Mouse (Mus musculus) lung, embryonic 14.5 days (tissue): ENCODE data around the gene Gstt3. TPM values are rescaled to one million over a fixed set of nuclear protein-coding genes. Genes with fewer than 3 reads are reported as not detected.

ENCODE experiments used
- ATAC-seq: fragments of 200-750 bp; cut with Nextera tagmentation; 2 replicates; pipeline ENCODE4 v1.8.0; 2017; ENCODE audit warnings: mild to moderate bottlenecking, moderate TSS enrichment, moderate library complexity; ENCODE audit not compliant: insufficient read depth
- DNase-seq: peaks from one replicate; pipeline ENCODE4 v3.0.0-alpha.2; 2015
- H3K27ac ChIP-seq: fragments of 300-500 bp; sonication (generic); 2 replicates; pipeline ENCODE4 v1.5.1; 2014; ENCODE audit warnings: low read depth, mild to moderate bottlenecking, moderate library complexity
- H3K27me3 ChIP-seq: fragments of 300-500 bp; sonication (generic); 2 replicates; pipeline ENCODE4 v1.6.1; 2014; ENCODE audit warnings: low read length, control low read depth; ENCODE audit not compliant: insufficient read depth
- H3K36me3 ChIP-seq: fragments of 300-500 bp; sonication (generic); 2 replicates; pipeline ENCODE4 v1.6.1; 2014; ENCODE audit warnings: control low read depth; ENCODE audit not compliant: insufficient read depth
- H3K4me1 ChIP-seq: fragments of 300-500 bp; sonication (generic); 2 replicates; pipeline ENCODE4 v1.6.1; 2014; ENCODE audit warnings: antibody characterized with exemption, control low read depth; ENCODE audit not compliant: insufficient read depth
- H3K4me2 ChIP-seq: fragments of 300-500 bp; sonication (generic); 2 replicates; pipeline ENCODE4 v1.6.1; 2014; ENCODE audit warnings: mild to moderate bottlenecking
- H3K4me3 ChIP-seq: fragments of 300-500 bp; sonication (generic); 2 replicates; pipeline ENCODE4 v1.5.1; 2014; ENCODE audit warnings: low read depth, low read length
- H3K9ac ChIP-seq: fragments of 300-500 bp; sonication (generic); 2 replicates; pipeline ENCODE4 v1.6.1; 2014
- H3K9me3 ChIP-seq: fragments of 300-500 bp; sonication (generic); 2 replicates; pipeline ENCODE4 v1.6.1; 2016; ENCODE audit warnings: low read depth, low read length, control low read depth
- CTCF ChIP-seq: IDR thresholded peaks from 2 replicates; pipeline ENCODE4 v1.5.1; 2016; ENCODE audit warnings: antibody characterized with exemption, low read depth
- WGBS: fragments of 180-500 bp; shearing (Covaris S2); extraction: QIAGEN DNeasy Blood & Tissue Kit; methylation state at CpG from one replicate; pipeline ENCODE4 v1.1.7; 2014; 5-methylcytosine and 5-hydroxymethylcytosine counted together
- polyA plus RNA-seq: library from polyadenylated mRNA; unstranded; fragments of >200 nt; fragmentation: Nextera tagmentation; extraction: Ambion mirVana; gene quantifications from 2 replicates; pipeline ENCODE4 v1.2.1, GENCODE M21; 2014

Gstt3 gene
- polyA plus RNA-seq, 1 experiment from 2014 or later, result 19.8 TPM

GRCm38 (mm10) chr10:75822443-75822842, 41.2 kb upstream of the Gstt3 start, which contains the start of gene Gstt4:
Gstt4 (minus strand) TSS chr10:75822543.
- TF ChIP-seq CTCF, result no peak
- WGBS, result 83% methylated on average over 2 of the region's 2 CpGs

GRCm38 (mm10) chr10:75819882-75820281, 38.7 kb upstream of the Gstt3 start:
- Histone ChIP-seq H3K9me3 (no peaks in the 10 kb centered on the region), H3K27ac (no peak overlapping the region), H3K9ac (no peak overlapping the region), H3K4me2 (no peak overlapping the region), H3K27me3 (no peaks in the 10 kb centered on the region), H3K36me3 (no peaks in the 10 kb centered on the region), H3K4me3 (no peak overlapping the region), H3K4me1 (no peaks in the 10 kb centered on the region)
- no peak for TF ChIP-seq CTCF
- no peak for DNase-seq
- no peak for ATAC-seq
- WGBS, result 81% methylated on average over 5 of the region's 5 CpGs

More at GRCm38 (mm10) chr10:75822443-75822842, 41.2 kb upstream of the Gstt3 start, which contains the start of gene Gstt4:
- no peak for ATAC-seq
- Histone ChIP-seq H3K4me2 (no peak within 1 kb of the TSS), H3K9ac (no peak within 1 kb of the TSS), H3K9me3 (no peaks in the 10 kb centered on the region), H3K27ac (no peak within 1 kb of the TSS), H3K4me1 (no peaks in the 10 kb centered on the region), H3K27me3 (no peaks in the 10 kb centered on the region), H3K4me3 (no peak within 1 kb of the TSS), H3K36me3 (no peaks in the 10 kb centered on the region)
- DNase-seq, result no peak

GRCm38 (mm10) chr10:75818641-75819040, 37.4 kb upstream of the Gstt3 start:
- WGBS, result 56% methylated on average over 10 of the region's 10 CpGs
- DNase-seq, result no peak

GRCm38 (mm10) chr10:75804217-75804616, 23.0 kb upstream of the Gstt3 start:
- no peaks in the 10 kb centered on the region for H3K4me1 ChIP-seq
- no peaks in the 10 kb centered on the region for H3K27me3 ChIP-seq
- no peak overlapping the region for H3K9ac ChIP-seq
- H3K4me3 ChIP-seq, result no peak overlapping the region
- ATAC-seq (no peak), DNase-seq (no peak)
- no peaks in the 10 kb centered on the region for H3K9me3 ChIP-seq
- H3K27ac ChIP-seq, result no peak overlapping the region
- WGBS, result 53% methylated on average over 2 of the region's 2 CpGs
- H3K36me3 ChIP-seq, result no peaks in the 10 kb centered on the region
- H3K4me2 ChIP-seq, result no peak overlapping the region
- no peak for TF ChIP-seq CTCF

More at GRCm38 (mm10) chr10:75818641-75819040, 37.4 kb upstream of the Gstt3 start:
- H3K4me3 ChIP-seq, result no peak overlapping the region
- no peak overlapping the region for H3K27ac ChIP-seq
- ATAC-seq, result no peak
- H3K27me3 ChIP-seq, result no peaks in the 10 kb centered on the region
- peak; percentile 18; the same call in 1 of the 2 replicates for TF ChIP-seq CTCF
- H3K36me3 ChIP-seq, result no peaks in the 10 kb centered on the region
- H3K9ac ChIP-seq, result no peak overlapping the region
- H3K9me3 ChIP-seq, result no peaks in the 10 kb centered on the region
- H3K4me2 ChIP-seq, result no peak overlapping the region
- no peaks in the 10 kb centered on the region for H3K4me1 ChIP-seq

GRCm38 (mm10) chr10:75798176-75798696, 17.0 kb upstream of the Gstt3 start, which contains the start of gene Gstt1:
Gstt1 (minus strand) TSS chr10:75798584.
- no peak for TF ChIP-seq CTCF
- H3K9ac ChIP-seq, result peak within 1 kb of the TSS; percentile 54
- 3% methylated on average over 18 of the region's 18 CpGs for WGBS
- DNase-seq, result peak; percentile 81
- 0 out of 2 replicates have a peak within 1 kb of the TSS, but pooled peaks have one; percentile 4 for H3K27ac ChIP-seq
- peak; percentile 64; the same call in 1 of the 2 replicates for ATAC-seq
- no peaks in the 10 kb centered on the region for H3K27me3 ChIP-seq
- H3K36me3 ChIP-seq, result no peaks in the 10 kb centered on the region
- no peaks in the 10 kb centered on the region for H3K9me3 ChIP-seq
- H3K4me1 ChIP-seq, result peaks cover 14% of the 10 kb centered on the region
- peak within 1 kb of the TSS; percentile 45 for H3K4me3 ChIP-seq
- H3K4me2 ChIP-seq, result peak within 1 kb of the TSS; percentile 72

- H3K36me3 ChIP-seq, result no peaks in the 10 kb centered on the region
- peak overlapping the region; percentile 54 for H3K9ac ChIP-seq
- WGBS, result under 1% methylated on average over 12 of the region's 12 CpGs
- peaks cover 14% of the 10 kb centered on the region for H3K4me1 ChIP-seq
- H3K4me3 ChIP-seq, result peak overlapping the region; percentile 45
- H3K27ac ChIP-seq, result 0 out of 2 replicates have a peak overlapping the region, but pooled peaks have one; percentile 4
- no peaks in the 10 kb centered on the region for H3K9me3 ChIP-seq
- peak; percentile 81 for ATAC-seq
- peak overlapping the region; percentile 72 for H3K4me2 ChIP-seq
- H3K27me3 ChIP-seq, result no peaks in the 10 kb centered on the region
- no peak for TF ChIP-seq CTCF
- DNase-seq, result peak; percentile 74
Observed at GRCm38 (mm10) chr10:75797619-75798175, 16.5 kb upstream of the Gstt3 start.

GRCm38 (mm10) chr10:75796731-75797516, 15.7 kb upstream of the Gstt3 start:
- H3K27me3 ChIP-seq, result no peaks in the 10 kb centered on the region
- H3K4me3 ChIP-seq, result peak overlapping the region; percentile 45
- H3K4me2 ChIP-seq, result peak overlapping the region; percentile 72
- 35% methylated on average over 11 of the region's 11 CpGs for WGBS
- no peak overlapping the region for H3K27ac ChIP-seq
- no peaks in the 10 kb centered on the region for H3K9me3 ChIP-seq
- H3K9ac ChIP-seq, result peak overlapping the region; percentile 54; the same call in 1 of the 2 replicates
- ATAC-seq (peak; percentile 1; the same call in 1 of the 2 replicates), DNase-seq (no peak)
- no peak for TF ChIP-seq CTCF
- H3K4me1 ChIP-seq, result peaks cover 14% of the 10 kb centered on the region
- no peaks in the 10 kb centered on the region for H3K36me3 ChIP-seq
